Mouse (Mus musculus): ENCODE data around the gene Grwd1. TPM values are rescaled to one million over a fixed set of nuclear protein-coding genes. Genes with fewer than 3 reads are reported as not detected.
A peak's percentile ranks its signal among the peaks of the same experiment; 100 is the strongest.

Gene Grwd1
- polyA plus RNA-seq, 1 experiment = 12.9 TPM

- WGBS = 4% methylated on average over 30 of the region's 30 CpGs
- no peak for TF ChIP-seq CTCF (conservative IDR thresholded peaks at IDR 0.05; ENCODE audit: insufficient read depth, insufficient read length, low read depth, low read length)
- TF ChIP-seq POLR2A (IDR thresholded peaks at IDR 0.05; ENCODE audit: low read depth, low read length) = no peak
- H3K36me3 ChIP-seq (ENCODE audit: control insufficient read depth, insufficient read depth, low read length) = no peaks in the 10 kb centered on the region
- H3K27me3 ChIP-seq (replicated peaks; ENCODE audit: control insufficient read depth, insufficient read depth, low read length) = no peaks in the 10 kb centered on the region
- H3K4me1 ChIP-seq (ENCODE audit: control insufficient read depth, insufficient read depth, low read length) = peaks cover 12% of the 10 kb centered on the region
- H3K27ac ChIP-seq (ENCODE audit: insufficient read depth, low read depth, low read length) = no peak overlapping the region
- DNase-seq = no peak
- no peak overlapping the region for H3K4me3 ChIP-seq (ENCODE audit: insufficient read depth, low read depth, low read length)
These were observed 39.7 kb upstream of the Grwd1 start for GRCm38 (mm10) chr7:45870282-45871058.

- WGBS = 3% methylated on average over 14 of the region's 14 CpGs
- DNase-seq = no peak
- Histone ChIP-seq H3K4me1 (ENCODE audit: control insufficient read depth, insufficient read depth, low read length) (peaks cover 12% of the 10 kb centered on the region), H3K27me3 (replicated peaks; ENCODE audit: control insufficient read depth, insufficient read depth, low read length) (no peaks in the 10 kb centered on the region), H3K27ac (ENCODE audit: insufficient read depth, low read depth, low read length) (no peak overlapping the region), H3K4me3 (ENCODE audit: insufficient read depth, low read depth, low read length) (no peak overlapping the region), H3K36me3 (ENCODE audit: control insufficient read depth, insufficient read depth, low read length) (no peaks in the 10 kb centered on the region)
- TF ChIP-seq POLR2A (IDR thresholded peaks at IDR 0.05; ENCODE audit: low read depth, low read length) (no peak), CTCF (conservative IDR thresholded peaks at IDR 0.05; ENCODE audit: insufficient read depth, insufficient read length, low read depth, low read length) (no peak)
These were observed 39.0 kb upstream of the Grwd1 start for GRCm38 (mm10) chr7:45869787-45870186.

GRCm38 (mm10) chr7:45869107-45869670, 38.4 kb upstream of the Grwd1 start:
- H3K4me1 ChIP-seq (ENCODE audit: control insufficient read depth, insufficient read depth, low read length) = peaks cover 11% of the 10 kb centered on the region
- H3K27ac ChIP-seq (ENCODE audit: insufficient read depth, low read depth, low read length) = no peak overlapping the region
- 22% methylated on average over 8 of the region's 8 CpGs for WGBS
- TF ChIP-seq CTCF (conservative IDR thresholded peaks at IDR 0.05; ENCODE audit: insufficient read depth, insufficient read length, low read depth, low read length) (no peak), POLR2A (IDR thresholded peaks at IDR 0.05; ENCODE audit: low read depth, low read length) (no peak)
- no peak for DNase-seq
- H3K27me3 ChIP-seq (replicated peaks; ENCODE audit: control insufficient read depth, insufficient read depth, low read length) = no peaks in the 10 kb centered on the region
- H3K36me3 ChIP-seq (ENCODE audit: control insufficient read depth, insufficient read depth, low read length) = no peaks in the 10 kb centered on the region
- no peak overlapping the region for H3K4me3 ChIP-seq (ENCODE audit: insufficient read depth, low read depth, low read length)

GRCm38 (mm10) chr7:45867871-45868270, 37.1 kb upstream of the Grwd1 start:
- H3K27me3 ChIP-seq (replicated peaks; ENCODE audit: control insufficient read depth, insufficient read depth, low read length) = no peaks in the 10 kb centered on the region
- TF ChIP-seq CTCF (conservative IDR thresholded peaks at IDR 0.05; ENCODE audit: insufficient read depth, insufficient read length, low read depth, low read length) = no peak
- TF ChIP-seq POLR2A (IDR thresholded peaks at IDR 0.05; ENCODE audit: low read depth, low read length) = no peak
- peaks cover 6% of the 10 kb centered on the region; the same call in 1 of the 2 replicates for H3K4me1 ChIP-seq (ENCODE audit: control insufficient read depth, insufficient read depth, low read length)
- no peak overlapping the region for H3K27ac ChIP-seq (ENCODE audit: insufficient read depth, low read depth, low read length)
- H3K36me3 ChIP-seq (ENCODE audit: control insufficient read depth, insufficient read depth, low read length) = no peaks in the 10 kb centered on the region
- no peak for DNase-seq
- 60% methylated on average over 2 of the region's 2 CpGs for WGBS
- H3K4me3 ChIP-seq (ENCODE audit: insufficient read depth, low read depth, low read length) = no peak overlapping the region

GRCm38 (mm10) chr7:45865925-45866910, 35.5 kb upstream of the Grwd1 start:
- H3K27ac ChIP-seq (ENCODE audit: insufficient read depth, low read depth, low read length) = no peak overlapping the region
- DNase-seq = peak; percentile 93
- no peaks in the 10 kb centered on the region for H3K27me3 ChIP-seq (replicated peaks; ENCODE audit: control insufficient read depth, insufficient read depth, low read length)
- H3K36me3 ChIP-seq (ENCODE audit: control insufficient read depth, insufficient read depth, low read length) = no peaks in the 10 kb centered on the region
- WGBS = 1% methylated on average over 116 of the region's 117 CpGs
- no peak for TF ChIP-seq POLR2A (IDR thresholded peaks at IDR 0.05; ENCODE audit: low read depth, low read length)
- TF ChIP-seq CTCF (conservative IDR thresholded peaks at IDR 0.05; ENCODE audit: insufficient read depth, insufficient read length, low read depth, low read length) = no peak
- H3K4me3 ChIP-seq (ENCODE audit: insufficient read depth, low read depth, low read length) = peak overlapping the region; percentile 87
- peaks cover 6% of the 10 kb centered on the region; the same call in 1 of the 2 replicates for H3K4me1 ChIP-seq (ENCODE audit: control insufficient read depth, insufficient read depth, low read length)

GRCm38 (mm10) chr7:45864435-45864834, 33.7 kb upstream of the Grwd1 start:
- 62% methylated on average over 3 of the region's 3 CpGs for WGBS
- Histone ChIP-seq H3K4me1 (ENCODE audit: control insufficient read depth, insufficient read depth, low read length) (peaks cover 6% of the 10 kb centered on the region; the same call in 1 of the 2 replicates), H3K27ac (ENCODE audit: insufficient read depth, low read depth, low read length) (no peak overlapping the region), H3K27me3 (replicated peaks; ENCODE audit: control insufficient read depth, insufficient read depth, low read length) (no peaks in the 10 kb centered on the region), H3K4me3 (ENCODE audit: insufficient read depth, low read depth, low read length) (no peak overlapping the region), H3K36me3 (ENCODE audit: control insufficient read depth, insufficient read depth, low read length) (no peaks in the 10 kb centered on the region)
- TF ChIP-seq CTCF (conservative IDR thresholded peaks at IDR 0.05; ENCODE audit: insufficient read depth, insufficient read length, low read depth, low read length) (no peak), POLR2A (IDR thresholded peaks at IDR 0.05; ENCODE audit: low read depth, low read length) (no peak)
- DNase-seq = no peak

Data from kidney, adult 2 months (tissue).